Mouse (Mus musculus) embryonic facial prominence, embryonic 11.5 days (tissue): ENCODE results near the gene Ubqln4. TPM values are rescaled to one million over a fixed set of nuclear protein-coding genes. Genes with fewer than 3 reads are reported as not detected.
"Not testable (repeated sequence)": the region's sequence is repeated elsewhere in the genome, so short reads cannot be mapped to it uniquely, and the experiment has no call there.

ENCODE experiments used
- ATAC-seq: fragments of 200-750 bp; cut with Nextera tagmentation; replicated peaks from 2 replicates; pipeline ENCODE4 v1.8.0; 2017; ENCODE audit warnings: low read depth; ENCODE audit not compliant: insufficient number of reproducible peaks, low FRiP score, low TSS enrichment
- DNase-seq: peaks from one replicate; pipeline ENCODE4 v3.0.0-alpha.2; 2015; ENCODE audit warnings: low spot score
- H3K27ac ChIP-seq: fragments of 300-500 bp; sonication (generic); replicated peaks from 2 replicates; pipeline ENCODE4 v1.5.1; 2014; ENCODE audit warnings: mild to moderate bottlenecking, low read depth, low read length, control low read depth
- H3K27me3 ChIP-seq: fragments of 300-500 bp; sonication (generic); 2 replicates; pipeline ENCODE4 v1.6.1; 2014; ENCODE audit warnings: mild to moderate bottlenecking, low read length, moderate library complexity, mixed read lengths; ENCODE audit not compliant: control insufficient read depth, insufficient read depth
- H3K36me3 ChIP-seq: fragments of 300-500 bp; sonication (generic); replicated peaks from 2 replicates; pipeline ENCODE4 v1.6.1; 2014; ENCODE audit warnings: low read depth, mild to moderate bottlenecking, low read length, moderate library complexity, mixed read lengths; ENCODE audit not compliant: control insufficient read depth, insufficient read depth
- H3K4me1 ChIP-seq: fragments of 300-500 bp; sonication (generic); 2 replicates; pipeline ENCODE4 v1.6.1; 2014; ENCODE audit warnings: low read length, mixed read lengths; ENCODE audit not compliant: control insufficient read depth, insufficient read depth
- H3K4me2 ChIP-seq: fragments of 300-500 bp; sonication (generic); 2 replicates; pipeline ENCODE4 v1.6.1; 2014; ENCODE audit warnings: low read depth, mild to moderate bottlenecking, control low read depth, low read length, moderate library complexity
- H3K4me3 ChIP-seq: fragments of 300-500 bp; sonication (generic); 2 replicates; pipeline ENCODE4 v1.5.1; 2014; ENCODE audit warnings: low read depth, low read length, control low read depth
- H3K9ac ChIP-seq: fragments of 300-500 bp; sonication (generic); replicated peaks from 2 replicates; pipeline ENCODE4 v1.6.1; 2014; ENCODE audit warnings: mild to moderate bottlenecking, control low read depth, low read length
- H3K9me3 ChIP-seq: fragments of 300-500 bp; sonication (generic); replicated peaks from 2 replicates; pipeline ENCODE4 v1.6.1; 2016; ENCODE audit warnings: mild to moderate bottlenecking, low read length, inconsistent platforms, mixed read lengths; ENCODE audit not compliant: control insufficient read depth
- WGBS: fragments of 180-500 bp; shearing (Covaris S2); extraction: QIAGEN DNeasy Blood & Tissue Kit; methylation state at CpG from one replicate; pipeline ENCODE4 v1.1.7; 2014; 5-methylcytosine and 5-hydroxymethylcytosine counted together
- polyA plus RNA-seq: library from polyadenylated mRNA; unstranded; fragments of >200 nt; fragmentation: Nextera tagmentation; extraction: Ambion mirVana; gene quantifications from 2 replicates; pipeline ENCODE4 v1.2.1, GENCODE M21; 2014

Ubqln4 gene
- polyA plus RNA-seq, 1 experiment from 2014 or later: 62.1 TPM

DNA sequence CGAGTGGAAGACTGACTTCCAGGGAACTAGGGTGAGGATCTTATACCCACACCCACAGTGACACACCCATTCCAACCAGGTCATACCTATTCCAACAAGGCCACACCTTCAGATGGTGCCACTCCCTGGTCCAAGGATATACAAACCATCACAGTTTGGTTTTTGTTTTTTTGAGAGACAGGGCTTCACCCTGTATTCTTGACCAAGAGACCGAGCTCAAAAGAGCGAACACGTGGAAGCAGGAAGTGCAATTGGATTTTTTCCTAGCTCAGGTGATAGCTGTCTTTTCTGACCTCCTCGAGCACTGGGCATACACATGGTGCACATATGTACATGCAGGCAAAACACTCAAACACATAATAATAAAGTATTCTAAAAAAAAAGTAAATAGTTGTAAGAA is 24.3 kb downstream of the Ubqln4 start:
- not testable (repeated sequence) for H3K27me3 ChIP-seq, DNase-seq, H3K27ac ChIP-seq, H3K9me3 ChIP-seq, H3K36me3 ChIP-seq, H3K4me2 ChIP-seq, ATAC-seq, H3K9ac ChIP-seq, H3K4me3 ChIP-seq, H3K4me1 ChIP-seq
- WGBS: 83% methylated on average over 5 of the region's 5 CpGs

DNA sequence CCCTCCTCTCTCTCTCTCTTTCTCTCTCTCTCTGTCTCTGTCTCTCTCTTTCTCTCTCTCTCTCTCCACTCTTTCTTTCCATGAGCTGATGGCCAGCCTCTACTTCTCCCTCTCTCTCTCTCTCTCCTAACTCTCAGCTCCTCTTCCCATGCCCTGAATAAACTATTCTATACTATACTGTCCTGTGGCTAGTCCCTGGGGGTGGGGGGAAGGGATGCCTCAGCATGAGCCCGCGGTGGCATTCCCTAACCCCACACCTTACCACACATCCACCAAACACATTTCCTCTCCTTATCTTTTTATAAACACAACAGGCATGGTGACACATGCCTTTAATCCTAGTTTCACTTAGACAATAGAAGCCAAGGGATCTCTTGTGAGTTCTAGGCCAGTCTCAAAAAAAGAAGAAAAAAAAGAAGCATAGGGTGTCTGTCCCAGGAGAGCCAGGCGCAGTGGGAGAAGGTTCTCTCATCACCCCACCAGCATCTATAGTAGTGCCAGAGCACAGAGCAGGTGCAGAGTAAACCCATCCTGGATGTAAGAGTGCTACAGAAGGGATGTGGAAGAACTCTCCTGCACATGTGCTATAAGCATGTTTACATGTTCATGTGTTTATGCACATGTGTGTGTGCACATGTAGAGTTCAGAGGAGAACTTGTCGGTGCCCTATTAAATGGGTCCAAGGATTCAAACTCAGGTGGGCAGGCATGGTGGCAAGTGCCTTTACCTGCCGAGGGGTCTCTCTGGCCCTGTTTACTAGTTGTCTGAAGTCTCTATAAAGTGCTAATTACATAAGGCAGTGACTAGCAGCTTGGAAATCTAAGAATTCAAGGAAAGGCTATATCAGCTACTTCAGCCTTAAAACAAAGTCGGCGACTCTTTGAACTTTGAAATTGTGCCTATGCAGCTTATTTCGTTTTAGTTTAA is 25.2 kb downstream of the Ubqln4 start:
- Histone ChIP-seq H3K4me1 (no peaks in the 10 kb centered on the region), H3K9me3 (no peaks in the 10 kb centered on the region), H3K36me3 (no peaks in the 10 kb centered on the region; the same call in 1 of the 2 replicates), H3K4me3 (peak overlapping the region; percentile 70), H3K9ac (peak overlapping the region; percentile 79; the same call in 1 of the 2 replicates), H3K27me3 (no peaks in the 10 kb centered on the region), H3K27ac (no peak overlapping the region), H3K4me2 (no peak overlapping the region; the same call in 1 of the 2 replicates)
- WGBS: 48% methylated on average over 8 of the region's 8 CpGs
- no peak; the same call in 1 of the 2 replicates for ATAC-seq
- no peak for DNase-seq

DNA sequence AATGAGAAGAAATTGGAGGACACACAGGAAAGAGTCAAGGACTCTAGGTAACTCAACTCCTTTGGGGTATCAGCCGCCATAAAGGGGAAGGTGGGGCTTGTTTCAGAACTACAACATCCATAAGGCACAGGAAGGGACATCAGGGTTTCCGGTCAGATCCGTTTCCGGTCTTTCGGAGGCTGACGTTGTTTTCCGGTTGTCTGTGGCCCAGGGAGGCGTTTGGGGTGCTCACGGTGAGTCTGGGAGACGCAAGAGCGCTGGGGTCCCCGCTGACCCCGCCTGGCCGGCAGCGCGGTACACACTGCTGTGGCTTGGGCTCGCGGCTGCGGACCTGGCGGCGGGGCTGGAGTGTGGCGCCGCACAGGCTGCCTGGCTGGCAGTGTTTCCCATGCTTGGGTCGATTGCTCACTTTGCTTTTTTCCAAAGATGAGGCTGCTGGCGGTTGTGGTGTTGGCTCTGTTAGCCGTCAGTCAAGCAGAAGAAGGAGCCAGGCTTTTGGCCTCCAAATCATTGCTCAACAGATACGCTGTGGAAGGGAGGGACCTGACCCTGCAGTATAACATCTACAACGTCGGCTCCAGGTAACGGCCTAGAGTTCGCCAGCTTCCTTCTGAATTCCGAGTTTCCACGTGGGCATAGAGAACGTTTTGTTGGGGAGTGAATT is 26.0 kb downstream of the Ubqln4 start:
- H3K27ac ChIP-seq: no peak overlapping the region
- H3K4me1 ChIP-seq: no peaks in the 10 kb centered on the region
- DNase-seq (peak; percentile 89), ATAC-seq (peak; percentile 66)
- peak overlapping the region; percentile 79 for H3K9ac ChIP-seq
- H3K27me3 ChIP-seq: no peaks in the 10 kb centered on the region
- H3K4me3 ChIP-seq: peak overlapping the region; percentile 70
- no peaks in the 10 kb centered on the region for H3K9me3 ChIP-seq
- peak overlapping the region; percentile 75 for H3K4me2 ChIP-seq
- under 1% methylated on average over 34 of the region's 34 CpGs for whole genome bisulfite sequencing
- H3K36me3 ChIP-seq: no peaks in the 10 kb centered on the region; the same call in 1 of the 2 replicates

DNA sequence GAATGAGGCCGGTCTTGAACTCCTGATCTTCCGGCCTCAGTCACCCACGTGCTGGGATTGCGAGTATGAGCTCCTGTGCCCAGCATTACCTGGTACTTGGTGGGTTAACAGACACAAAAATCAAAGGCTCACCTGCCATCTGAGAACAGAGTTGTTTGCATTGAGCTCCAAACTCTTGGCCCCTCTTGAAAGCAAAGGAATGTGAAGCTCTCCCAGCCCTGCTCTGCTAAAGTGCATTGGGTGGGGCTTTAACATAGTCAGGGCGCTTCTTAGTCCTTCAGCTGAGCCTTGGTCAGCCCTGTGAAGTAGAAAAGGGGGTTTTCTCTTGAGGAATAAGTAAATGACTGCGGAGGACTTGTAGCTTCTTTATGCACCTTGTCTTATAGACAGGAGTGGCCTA is 32.2 kb downstream of the Ubqln4 start:
- DNase-seq (no peak), ATAC-seq (no peak)
- H3K9ac ChIP-seq: no peak overlapping the region
- no peak overlapping the region for H3K4me2 ChIP-seq
- 95% methylated on average over 6 of the region's 6 CpGs for WGBS
- no peaks in the 10 kb centered on the region for H3K9me3 ChIP-seq
- H3K36me3 ChIP-seq: peaks cover 11% of the 10 kb centered on the region
- no peak overlapping the region for H3K4me3 ChIP-seq
- H3K27ac ChIP-seq: no peak overlapping the region
- no peaks in the 10 kb centered on the region for H3K27me3 ChIP-seq
- no peaks in the 10 kb centered on the region for H3K4me1 ChIP-seq

DNA sequence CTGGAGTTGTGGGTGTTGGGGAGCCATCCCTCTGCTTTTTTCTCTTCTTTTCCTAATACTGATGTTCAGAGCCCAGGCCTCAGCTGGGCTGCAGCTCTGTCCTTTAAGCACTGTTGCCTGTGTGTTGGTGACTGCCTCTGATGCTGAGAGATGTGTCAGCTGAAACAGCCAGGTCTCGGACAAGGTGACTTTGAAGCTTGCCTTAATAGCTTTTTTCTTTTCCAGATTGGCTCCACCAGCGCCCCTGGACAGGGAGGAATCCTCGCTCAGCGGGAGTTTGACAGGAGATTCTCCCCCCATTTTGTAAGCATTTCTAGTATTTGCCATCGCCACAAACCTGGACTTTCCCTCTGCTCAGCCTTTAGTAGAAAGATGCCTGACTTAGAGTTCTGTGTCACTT is 33.1 kb downstream of the Ubqln4 start:
- H3K4me3 ChIP-seq: no peak overlapping the region
- peaks cover 11% of the 10 kb centered on the region for H3K36me3 ChIP-seq
- H3K4me2 ChIP-seq: no peak overlapping the region
- H3K27ac ChIP-seq: no peak overlapping the region
- DNase-seq (no peak), ATAC-seq (no peak)
- 91% methylated on average over 5 of the region's 5 CpGs for WGBS
- H3K9me3 ChIP-seq: no peaks in the 10 kb centered on the region
- H3K9ac ChIP-seq: no peak overlapping the region
- no peaks in the 10 kb centered on the region for H3K27me3 ChIP-seq
- H3K4me1 ChIP-seq: no peaks in the 10 kb centered on the region

DNA sequence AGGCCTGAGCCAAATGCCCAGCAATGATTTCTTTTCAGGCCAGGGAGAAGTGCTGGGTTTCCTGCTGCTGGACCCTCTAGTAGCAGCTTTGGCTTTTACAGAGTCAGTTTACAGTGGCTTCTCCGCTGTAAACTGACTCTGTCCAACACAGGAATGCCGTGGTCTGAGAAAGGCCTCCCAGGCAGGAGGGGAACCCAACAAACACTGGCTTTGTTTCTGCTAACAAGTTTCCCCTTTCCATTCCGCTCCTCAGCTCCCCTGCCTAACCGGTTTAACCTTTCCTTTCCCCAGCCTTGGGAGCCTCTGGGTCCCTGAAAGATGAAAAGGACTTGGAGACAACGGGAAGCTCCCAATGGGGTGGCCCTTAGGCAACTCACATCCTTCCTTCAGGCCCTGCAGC is 36.7 kb downstream of the Ubqln4 start:
- no peaks in the 10 kb centered on the region for H3K27me3 ChIP-seq
- H3K4me1 ChIP-seq: no peaks in the 10 kb centered on the region
- ATAC-seq (no peak), DNase-seq (peak; percentile 52)
- peak overlapping the region; percentile 41; the same call in 1 of the 2 replicates for H3K27ac ChIP-seq
- no peaks in the 10 kb centered on the region for H3K9me3 ChIP-seq
- H3K4me3 ChIP-seq: no peak overlapping the region
- no peak overlapping the region for H3K4me2 ChIP-seq
- H3K36me3 ChIP-seq: peaks cover 11% of the 10 kb centered on the region
- 16% methylated on average over 5 of the region's 5 CpGs for WGBS
- no peak overlapping the region for H3K9ac ChIP-seq

DNA sequence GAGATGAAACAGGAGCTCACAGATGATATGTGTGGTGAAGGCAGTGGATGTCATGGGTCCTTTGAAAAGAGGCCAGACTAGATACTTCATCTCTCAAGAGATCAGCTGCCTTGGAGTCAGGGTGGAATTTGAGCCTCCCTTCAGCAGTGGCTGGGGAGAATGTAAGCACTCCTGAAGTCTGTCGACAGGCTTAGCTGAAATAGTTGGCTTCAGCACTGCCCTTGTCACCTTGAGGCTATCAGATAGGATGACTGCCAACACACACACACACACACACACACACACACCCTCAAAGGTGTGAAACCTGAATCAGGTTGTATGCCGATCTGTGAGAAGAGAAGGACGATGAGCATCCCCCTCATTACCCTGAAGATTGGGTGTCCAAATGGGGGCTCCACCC is 37.5 kb downstream of the Ubqln4 start:
- H3K27ac ChIP-seq: peak overlapping the region; percentile 41; the same call in 1 of the 2 replicates

More for the DNA sequence above, 37.5 kb downstream of the Ubqln4 start:
- Histone ChIP-seq H3K27me3 (no peaks in the 10 kb centered on the region), H3K4me1 (no peaks in the 10 kb centered on the region), H3K9ac (no peak overlapping the region), H3K9me3 (no peaks in the 10 kb centered on the region), H3K4me3 (no peak overlapping the region), H3K36me3 (peaks cover 11% of the 10 kb centered on the region), H3K4me2 (no peak overlapping the region)
- DNase-seq: no peak
- peak; percentile 51 for ATAC-seq
- WGBS: 52% methylated on average over 3 of the region's 3 CpGs
